Mouse (Mus musculus): ENCODE measurements around the gene Gm49321. TPM values are rescaled to one million over a fixed set of nuclear protein-coding genes. Genes with fewer than 3 reads are reported as not detected.

Gm49321 gene
- total RNA-seq (2021): 10 to 100 TPM; 12.7 to 13.8 TPM
- long read RNA-seq, experiment 1: 0 reads
- long read RNA-seq, experiment 2, partial matches to known transcripts: 0 of 1 reads
- long read RNA-seq, experiment 2, other reads (novel, unspliced or antisense): 1 of 1 reads

DNA sequence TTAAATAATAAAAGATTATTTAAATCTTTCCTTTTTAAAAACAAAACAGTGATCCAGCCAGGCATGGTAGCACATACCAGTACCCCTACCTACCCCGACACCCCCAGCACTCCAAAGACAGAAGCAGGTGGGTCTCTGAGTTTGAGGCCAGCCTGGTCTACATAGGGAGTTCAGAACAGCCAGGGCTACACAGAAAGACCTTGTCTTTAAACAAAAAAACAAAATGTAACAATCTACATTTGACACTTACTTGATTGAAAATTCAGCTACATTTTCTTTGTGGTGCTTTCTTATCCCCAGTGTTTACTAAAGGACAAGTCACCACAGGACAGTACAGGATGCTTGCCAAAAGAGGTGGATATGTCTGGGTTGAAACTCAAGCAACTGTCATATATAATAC lies at the start of gene Gm49321:
Gene Gm49321 (plus strand): TSS at position 301 of the 400 bp plus-strand sequence.
- no peak for DNase-seq (ENCODE audit: low spot score in 2 of 2)

DNA sequence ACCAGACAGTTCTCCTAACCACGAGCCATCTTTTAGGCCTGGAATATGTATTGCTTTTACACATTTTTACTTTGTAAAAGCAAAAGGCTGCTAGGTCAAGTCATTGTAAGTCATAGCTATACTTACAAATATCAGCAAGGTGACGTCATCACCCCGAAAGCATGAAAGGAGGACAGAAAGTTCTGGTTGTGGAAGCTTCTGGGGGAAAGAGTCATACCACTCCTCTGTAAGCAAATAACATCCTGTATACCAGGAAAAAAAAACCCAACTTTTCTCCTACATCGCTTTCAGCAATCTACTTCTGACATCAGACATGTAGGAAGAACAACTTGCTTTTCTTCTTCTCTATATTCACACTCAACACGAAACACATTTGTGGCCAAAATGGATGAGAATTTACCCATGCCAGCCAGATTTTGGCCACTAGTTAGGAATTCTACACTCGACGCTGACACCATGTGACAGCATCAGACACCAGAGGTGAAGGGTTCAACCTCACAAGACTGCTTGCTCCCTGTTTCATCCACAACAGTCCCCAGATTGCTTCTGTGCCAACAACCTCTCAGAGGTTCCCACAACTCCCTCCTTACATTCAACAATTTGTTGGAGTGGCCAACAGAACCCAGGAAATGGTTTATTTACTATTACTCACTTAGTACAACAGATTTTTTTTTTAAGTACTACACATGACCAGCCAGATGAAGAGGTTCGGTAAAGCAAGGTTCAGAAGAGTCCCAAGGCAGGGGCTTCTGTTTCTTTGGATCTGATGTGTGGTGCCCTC lies 49.3 kb upstream of the Gm49321 start:
- DNase-seq (ENCODE audit: low spot score in 2 of 2): no peak
- Histone ChIP-seq H3K4me3 (no peak overlapping the region), H3K27ac (no peak overlapping the region)
- no peak for TF ChIP-seq CTCF (conservative IDR thresholded peaks at IDR 0.05)

More for the DNA sequence above, at the start of gene Gm49321:
- no peak for TF ChIP-seq CTCF (conservative IDR thresholded peaks at IDR 0.05)
- H3K4me3 ChIP-seq: no peak within 1 kb of the TSS
- no peak within 1 kb of the TSS for H3K27ac ChIP-seq

DNA sequence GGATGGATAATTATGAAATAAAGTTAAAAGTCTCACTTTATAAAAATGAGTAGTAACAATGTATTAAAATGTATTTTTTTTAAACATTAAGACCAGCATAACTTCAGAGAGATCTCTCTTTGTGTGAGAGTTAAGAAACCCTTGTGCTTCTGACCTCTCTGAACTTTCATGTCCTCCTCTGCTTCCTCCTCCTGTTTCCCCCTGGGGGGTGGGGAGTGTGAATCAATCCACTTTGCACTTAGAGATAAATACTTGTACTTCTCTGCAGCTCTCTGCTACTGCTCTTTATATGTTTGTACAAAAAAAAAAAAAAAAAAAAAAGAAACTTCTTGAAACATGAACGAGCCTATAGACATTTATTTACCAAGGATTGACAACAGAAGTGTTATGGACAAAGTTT lies 47.9 kb upstream of the Gm49321 start:
- no peak for TF ChIP-seq CTCF (conservative IDR thresholded peaks at IDR 0.05)
- no peak for DNase-seq (ENCODE audit: low spot score in 2 of 2)
- Histone ChIP-seq H3K27ac (no peak overlapping the region), H3K4me3 (no peak overlapping the region)

DNA sequence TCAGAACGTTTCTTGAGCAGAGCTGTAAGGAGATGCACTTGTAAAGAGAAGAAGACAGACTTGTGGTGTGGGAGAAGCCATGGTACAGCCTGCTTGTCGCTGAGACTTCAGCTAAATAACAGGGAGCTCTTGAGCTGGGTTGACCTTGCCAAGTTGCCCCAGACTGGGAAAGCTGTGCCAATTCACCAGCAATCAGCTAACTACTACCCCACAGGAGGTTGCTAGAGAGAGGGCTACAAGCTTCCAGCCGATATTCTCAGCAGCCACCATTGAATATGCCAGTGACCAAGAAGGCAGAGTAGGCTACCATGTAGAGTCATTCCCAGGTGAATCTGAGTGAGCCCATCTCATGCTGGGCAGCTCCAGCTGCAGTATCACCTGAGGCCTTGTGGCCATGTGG lies 47.4 kb upstream of the Gm49321 start:
- TF ChIP-seq CTCF (conservative IDR thresholded peaks at IDR 0.05): no peak
- Histone ChIP-seq H3K27ac (no peak overlapping the region), H3K4me3 (no peak overlapping the region)
- no peak for DNase-seq (ENCODE audit: low spot score in 2 of 2)

DNA sequence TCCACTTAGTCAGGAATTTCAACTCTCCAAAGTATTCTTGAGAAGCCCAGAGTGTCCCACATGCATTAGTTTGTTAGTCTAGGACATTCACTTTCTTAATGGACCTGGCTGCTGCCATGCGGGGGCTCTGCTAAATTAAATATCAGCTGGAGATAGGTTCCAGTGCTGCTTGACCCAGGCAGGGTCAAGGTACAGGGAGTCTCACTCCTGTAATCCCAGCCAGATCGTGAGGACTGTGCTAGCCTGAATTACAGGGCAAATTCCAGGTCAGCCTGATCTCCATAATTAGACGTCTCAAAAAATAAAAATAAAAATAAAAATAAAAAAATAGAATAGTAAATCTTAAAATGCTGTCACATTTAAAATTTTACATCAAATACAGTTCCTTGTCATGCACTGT lies 44.8 kb upstream of the Gm49321 start:
- TF ChIP-seq CTCF (conservative IDR thresholded peaks at IDR 0.05): no peak
- Histone ChIP-seq H3K4me3 (no peak overlapping the region), H3K27ac (no peak overlapping the region)
- DNase-seq (ENCODE audit: low spot score in 2 of 2): no peak

GRCm38 (mm10) chr12:73894838-73895237 lies 42.6 kb upstream of the Gm49321 start:
- TF ChIP-seq CTCF (conservative IDR thresholded peaks at IDR 0.05): no peak
- Histone ChIP-seq H3K27ac (no peak overlapping the region), H3K4me3 (no peak overlapping the region)
- no peak for DNase-seq (ENCODE audit: low spot score in 2 of 2)

DNA sequence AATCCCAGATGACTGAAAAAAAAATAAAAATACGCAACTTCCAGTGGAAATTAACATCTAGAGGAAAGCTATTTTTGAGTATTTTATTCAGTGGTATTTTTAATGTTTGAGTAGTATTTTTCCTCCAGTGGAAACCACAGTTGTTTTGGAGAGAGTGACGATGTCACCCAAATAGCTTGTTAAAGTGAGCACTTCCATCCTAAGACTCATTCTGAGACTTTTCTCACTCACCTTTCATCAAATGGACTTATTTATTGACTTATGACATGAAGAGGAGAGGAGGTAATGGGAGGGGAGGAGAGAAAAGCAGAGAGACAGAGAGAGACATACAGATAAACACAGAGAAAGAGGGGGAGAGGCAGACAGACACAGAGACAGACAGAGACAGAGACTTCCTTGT lies 41.8 kb upstream of the Gm49321 start:
- no peak for DNase-seq (ENCODE audit: low spot score in 2 of 2)
- Histone ChIP-seq H3K4me3 (no peak overlapping the region), H3K27ac (no peak overlapping the region)
- no peak for TF ChIP-seq CTCF (conservative IDR thresholded peaks at IDR 0.05)

- no peak overlapping the region for H3K27ac ChIP-seq
- H3K4me3 ChIP-seq: no peak overlapping the region
- DNase-seq (ENCODE audit: low spot score in 2 of 2): no peak
- TF ChIP-seq CTCF (conservative IDR thresholded peaks at IDR 0.05): no peak
These were observed 41.0 kb upstream of the Gm49321 start for GRCm38 (mm10) chr12:73896471-73896870.

- TF ChIP-seq CTCF (conservative IDR thresholded peaks at IDR 0.05): no peak
- Histone ChIP-seq H3K27ac (no peak overlapping the region), H3K4me3 (no peak overlapping the region)
- DNase-seq (ENCODE audit: low spot score in 2 of 2): no peak
These were observed 39.2 kb upstream of the Gm49321 start for GRCm38 (mm10) chr12:73898281-73898680.

- TF ChIP-seq CTCF (conservative IDR thresholded peaks at IDR 0.05): no peak
- H3K27ac ChIP-seq: no peak overlapping the region
- H3K4me3 ChIP-seq: no peak overlapping the region
- no peak for DNase-seq (ENCODE audit: low spot score in 2 of 2)
These were observed 33.1 kb upstream of the Gm49321 start for GRCm38 (mm10) chr12:73904133-73904934.

- H3K4me3 ChIP-seq: no peak overlapping the region
- no peak for TF ChIP-seq CTCF (conservative IDR thresholded peaks at IDR 0.05)
- no peak overlapping the region for H3K27ac ChIP-seq
- no peak for DNase-seq (ENCODE audit: low spot score in 2 of 2)
These were observed 32.4 kb upstream of the Gm49321 start for GRCm38 (mm10) chr12:73905041-73905440.

DNA sequence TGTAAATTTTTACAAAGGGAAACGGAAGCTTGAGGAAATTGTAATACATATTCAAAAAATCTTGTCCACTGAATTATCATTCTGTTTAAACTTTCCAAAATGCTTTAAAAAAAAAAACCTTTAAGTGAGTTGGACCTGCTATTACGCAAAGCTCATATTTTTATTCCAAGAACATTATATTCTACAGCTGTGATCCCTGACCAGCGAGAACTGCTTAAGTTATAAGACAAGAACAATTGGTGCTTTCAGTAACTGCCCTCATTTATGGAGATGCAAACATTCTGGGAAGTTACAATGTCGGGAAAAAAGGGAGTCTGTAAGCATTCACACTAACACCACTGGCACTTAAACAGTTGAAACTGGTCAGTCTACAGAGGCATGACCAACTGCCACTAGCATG lies 31.9 kb upstream of the Gm49321 start:
- TF ChIP-seq CTCF (conservative IDR thresholded peaks at IDR 0.05): no peak
- no peak for DNase-seq (ENCODE audit: low spot score in 2 of 2)
- H3K27ac ChIP-seq: no peak overlapping the region
- H3K4me3 ChIP-seq: no peak overlapping the region

GRCm38 (mm10) chr12:73907079-73907672 lies 30.3 kb upstream of the Gm49321 start:
- Histone ChIP-seq H3K4me3 (peak overlapping the region; percentile 97), H3K27ac (peak overlapping the region; percentile 99)
- DNase-seq (ENCODE audit: low spot score in 2 of 2): peak in 1 of 2 experiments; percentile 46
- no peak for TF ChIP-seq CTCF (conservative IDR thresholded peaks at IDR 0.05)
